12 mouse cellular contexts compared by ENCODE assay signal in genomic region chrX:112368426-112368825, GRCm38 (mm10). TPM values are rescaled to one million over a fixed set of nuclear protein-coding genes. Genes with fewer than 3 reads are reported as not detected.
DNase-seq lines count a peak whose midpoint lies in the region.
"Had no signal": no experiment of that assay in that cellular context is flagged by ENCODE, and none has a peak within 500 bp of the region (broad histone marks: within the 10 kb centered on the region; RNA-seq: fewer than 3 reads in every experiment).

No protein-coding gene starts in this region.

- DNase-seq in cerebellum, postnatal 10 days = peak; percentile 5
- DNase-seq in cerebellum, postnatal 4 days (ENCODE audit: low spot score in 2 of 2) = no peak
- peak; percentile 1 for DNase-seq in kidney, postnatal 14 days
- no peak for DNase-seq in kidney, adult 11 months
- DNase-seq in right cerebral cortex, adult 2 months (ENCODE audit: low spot score in 2 of 2) = peak; percentile 6 to 7
- no peak for DNase-seq in right cerebral cortex, postnatal 36 days (ENCODE audit: low spot score in 2 of 2)
- peak; percentile 3 for DNase-seq in naive thymus-derived CD4-positive, alpha-beta T cell, adult 2 months (ENCODE audit: low read depth)
- no peak for DNase-seq in adrenal gland, postnatal 4 days (ENCODE audit: low spot score in 2 of 2)
- DNase-seq: gastrocnemius, postnatal 10 days; layer of hippocampus, postnatal 36 days; liver, embryonic 13.5 days had no signal

RNA-seq across cellular contexts. Expression of gene Satl1, which starts 38.2 kb away (rescaled TPM):
- total RNA-seq in adrenal gland, postnatal 4 days (2021) = not detected
- total RNA-seq: common myeloid progenitor, adult 5-6 weeks; gastrocnemius, postnatal 10 days; layer of hippocampus, postnatal 36 days had no signal

RNA-seq across cellular contexts. Expression of gene Apool, which starts 57.3 kb away (rescaled TPM):
- 10 to 100 TPM; 42.4 to 43.5 TPM for total RNA-seq in adrenal gland, postnatal 4 days (2021)

Comparison
In these comparisons a context has a peak if more than half of its experiments do, and no peak if none do; other contexts are left out.
1. DNase-seq: peak in cerebellum, postnatal 10 days (2 of 2), kidney, postnatal 14 days (single experiment), right cerebral cortex, adult 2 months (2 of 2) and naive thymus-derived CD4-positive, alpha-beta T cell, adult 2 months (single experiment); none in cerebellum, postnatal 4 days (0 of 2), kidney, adult 11 months (single experiment), right cerebral cortex, postnatal 36 days (0 of 2) and adrenal gland, postnatal 4 days (0 of 2).